Mouse (Mus musculus) hindbrain, embryonic 10.5 days (tissue): ENCODE results near the gene Hs3st4. TPM values are rescaled to one million over a fixed set of nuclear protein-coding genes. Genes with fewer than 3 reads are reported as not detected.

Source experiments
- DNase-seq: peaks from one replicate; pipeline ENCODE4 v3.0.0-alpha.2; 2017; ENCODE audit warnings: low spot score
- H3K27ac ChIP-seq: fragments of 300-500 bp; sonication (generic); 2 replicates; pipeline ENCODE4 v1.5.1; 2016; ENCODE audit warnings: mild to moderate bottlenecking, moderate library complexity
- H3K27me3 ChIP-seq: fragments of 300-500 bp; sonication (generic); 2 replicates; pipeline ENCODE4 v1.6.1; 2016; ENCODE audit warnings: mild to moderate bottlenecking; ENCODE audit not compliant: poor library complexity, insufficient read depth, severe bottlenecking
- H3K36me3 ChIP-seq: fragments of 300-500 bp; sonication (generic); 2 replicates; pipeline ENCODE4 v1.6.1; 2016; ENCODE audit warnings: mild to moderate bottlenecking, moderate library complexity
- H3K4me1 ChIP-seq: fragments of 300-500 bp; sonication (generic); replicated peaks from 2 replicates; pipeline ENCODE4 v1.6.1; 2016; ENCODE audit warnings: mild to moderate bottlenecking
- H3K4me3 ChIP-seq: fragments of 300-500 bp; sonication (generic); 2 replicates; pipeline ENCODE4 v1.5.1; 2016; ENCODE audit warnings: mild to moderate bottlenecking, moderate library complexity
- H3K9me3 ChIP-seq: fragments of 300-500 bp; sonication (generic); 2 replicates; pipeline ENCODE4 v1.6.1; 2016; ENCODE audit warnings: mild to moderate bottlenecking, moderate library complexity
- WGBS: fragments of 180-500 bp; shearing (Covaris S2); methylation state at CpG from one replicate; pipeline ENCODE4 v1.1.7; 2016; 5-methylcytosine and 5-hydroxymethylcytosine counted together
- polyA plus RNA-seq: library from polyadenylated mRNA; unstranded; fragments of >200 nt; fragmentation: Nextera tagmentation; extraction: Ambion mirVana; gene quantifications from 2 replicates; pipeline ENCODE4 v1.2.1, GENCODE M21; 2016

Gene Hs3st4
- polyA plus RNA-seq, result 0.07 and 0.22 TPM in 2 replicates

DNA sequence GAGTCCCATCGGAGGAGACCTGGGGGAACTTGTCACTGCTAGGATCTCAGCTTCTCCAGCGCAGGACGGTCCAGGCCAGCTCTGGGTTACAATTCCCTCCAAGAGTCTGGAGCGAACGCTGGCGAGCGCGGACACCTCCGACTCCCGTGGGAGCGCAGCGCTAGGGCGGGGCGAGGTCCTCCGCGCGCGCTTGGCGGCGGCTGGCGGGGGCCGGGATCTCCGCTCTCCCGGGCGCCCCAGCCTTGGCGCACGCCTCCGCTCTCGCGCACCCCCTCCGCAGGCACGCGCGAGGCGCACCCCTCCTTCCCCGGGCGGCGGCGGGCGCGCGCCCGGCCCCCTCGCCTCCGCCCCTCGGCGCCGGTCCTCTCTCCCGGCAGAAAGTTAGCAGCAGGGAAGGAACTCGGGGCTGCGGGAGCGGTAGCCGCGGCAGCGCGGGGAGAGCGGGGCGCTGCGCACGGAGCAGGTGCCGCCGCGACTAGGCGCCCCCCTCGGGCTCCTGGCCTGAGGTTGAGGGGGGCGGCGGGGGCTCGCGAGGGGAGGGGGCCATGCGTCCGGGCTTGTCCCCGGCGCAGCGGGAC is at the start of gene Hs3st4:
Hs3st4 (plus strand) TSS at position 409 of the 578 bp plus-strand sequence.
- H3K27ac ChIP-seq, result peak within 1 kb of the TSS; percentile 53
- no peaks in the 10 kb centered on the region for H3K36me3 ChIP-seq
- no peaks in the 10 kb centered on the region for H3K9me3 ChIP-seq
- whole genome bisulfite sequencing, result under 1% methylated on average over 50 of the region's 74 CpGs
- H3K27me3 ChIP-seq, result peaks cover 85% of the 10 kb centered on the region
- peak; percentile 41 for DNase-seq
- peak within 1 kb of the TSS; percentile 72 for H3K4me3 ChIP-seq
- peaks cover 17% of the 10 kb centered on the region for H3K4me1 ChIP-seq

DNA sequence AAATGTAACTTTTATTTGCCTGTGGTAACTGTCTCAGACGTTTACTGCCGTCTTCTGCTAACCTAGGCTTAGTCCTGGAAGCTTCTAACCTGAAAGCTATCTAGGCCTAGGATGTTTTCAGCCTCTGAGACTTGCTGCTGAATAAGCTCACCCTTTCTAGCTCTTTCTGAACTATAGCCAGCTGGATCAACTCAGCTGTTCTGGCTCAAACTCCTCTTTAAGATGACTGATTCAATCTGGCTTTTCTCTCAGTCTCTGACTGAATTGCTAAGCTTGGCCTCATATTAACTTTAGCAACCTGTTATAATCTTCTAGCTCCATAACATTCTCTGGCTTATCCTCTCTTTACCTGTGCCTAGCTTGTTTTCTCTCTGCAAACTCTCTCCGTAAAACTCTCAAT is 35.8 kb upstream of the Hs3st4 start:
- Histone ChIP-seq H3K27ac (no peak overlapping the region), H3K4me3 (no peak overlapping the region), H3K36me3 (no peaks in the 10 kb centered on the region), H3K4me1 (no peaks in the 10 kb centered on the region), H3K9me3 (no peaks in the 10 kb centered on the region), H3K27me3 (no peaks in the 10 kb centered on the region)
- DNase-seq, result no peak
- 82% methylated on average over 3 of the region's 3 CpGs for WGBS

DNA sequence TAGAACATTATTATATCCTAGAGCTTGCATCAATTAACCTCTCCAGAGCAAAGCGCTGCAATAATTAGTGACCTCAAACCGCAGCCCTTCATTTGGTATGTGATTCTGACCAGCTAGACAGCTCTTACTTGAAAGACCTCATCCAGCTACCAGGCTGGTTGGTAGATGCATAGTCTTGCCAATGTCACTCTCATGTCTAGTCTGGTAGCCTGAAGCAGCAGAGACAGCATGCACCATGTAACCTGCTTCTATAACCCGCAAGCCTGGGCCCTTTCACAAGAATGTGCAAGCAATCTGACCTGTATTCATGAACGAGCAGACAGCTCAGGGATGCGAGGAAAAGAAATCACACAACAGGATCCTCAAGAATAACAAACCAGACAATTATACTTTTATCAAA is 19.6 kb upstream of the Hs3st4 start:
- Histone ChIP-seq H3K27ac (no peak overlapping the region), H3K4me3 (no peak overlapping the region), H3K4me1 (no peaks in the 10 kb centered on the region), H3K9me3 (peaks cover 10% of the 10 kb centered on the region), H3K27me3 (no peaks in the 10 kb centered on the region), H3K36me3 (no peaks in the 10 kb centered on the region)
- WGBS, result 85% methylated on average over 5 of the region's 5 CpGs
- no peak for DNase-seq

DNA sequence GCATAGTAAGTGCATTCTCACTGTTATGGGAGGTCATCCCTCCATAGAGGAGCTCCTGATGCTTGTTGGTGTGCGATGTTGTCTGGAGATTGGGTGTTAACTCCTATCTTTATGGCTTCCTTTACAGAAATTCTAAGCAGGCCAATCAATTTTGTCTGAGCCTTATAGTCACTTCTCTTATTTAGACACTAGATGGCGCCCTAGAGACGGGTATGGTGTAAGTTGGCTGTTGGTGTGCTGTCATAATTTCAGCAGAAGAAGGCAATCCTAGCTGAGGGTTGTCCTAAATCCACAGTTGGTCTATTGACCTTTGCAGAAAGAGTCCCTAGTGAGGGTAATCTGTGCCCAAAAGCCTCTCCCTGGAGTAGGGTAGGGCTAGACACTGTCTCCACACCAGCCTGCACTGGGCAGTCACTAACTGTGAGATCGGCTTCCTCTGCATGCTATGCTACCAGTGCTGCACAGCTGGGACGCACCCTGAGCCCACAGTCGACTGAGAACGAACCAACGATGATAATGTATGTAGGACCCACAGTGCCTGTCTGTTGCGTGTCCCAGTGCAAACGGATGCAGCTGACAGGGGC is 18.0 kb upstream of the Hs3st4 start:
- 53% methylated on average over 10 of the region's 10 CpGs for WGBS
- Histone ChIP-seq H3K36me3 (no peaks in the 10 kb centered on the region), H3K9me3 (peaks cover 10% of the 10 kb centered on the region), H3K4me3 (no peak overlapping the region), H3K27ac (no peak overlapping the region), H3K27me3 (no peaks in the 10 kb centered on the region), H3K4me1 (no peaks in the 10 kb centered on the region)
- peak; percentile 17 for DNase-seq

DNA sequence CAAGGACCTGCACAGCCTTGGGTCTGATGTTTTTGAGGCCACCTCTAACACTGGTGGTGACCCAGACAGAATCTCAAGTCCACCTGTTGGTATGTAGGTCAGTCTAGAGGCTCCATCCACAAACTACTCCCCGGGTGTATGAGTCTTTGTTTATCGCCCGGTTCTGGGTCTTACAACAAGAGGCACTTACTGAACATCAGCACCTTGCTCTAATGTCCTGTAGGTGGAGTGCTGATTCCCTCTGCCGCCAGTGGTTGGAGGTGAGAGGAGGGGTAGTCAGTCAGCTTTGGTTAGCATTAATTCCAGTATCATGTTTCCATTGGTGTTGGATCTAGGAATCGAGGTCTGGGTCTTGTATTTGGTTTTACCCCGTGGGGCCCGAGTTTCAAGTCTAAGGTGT is 17.2 kb upstream of the Hs3st4 start:
- 76% methylated on average over 7 of the region's 7 CpGs for WGBS
- H3K4me3 ChIP-seq, result no peak overlapping the region

DNA sequence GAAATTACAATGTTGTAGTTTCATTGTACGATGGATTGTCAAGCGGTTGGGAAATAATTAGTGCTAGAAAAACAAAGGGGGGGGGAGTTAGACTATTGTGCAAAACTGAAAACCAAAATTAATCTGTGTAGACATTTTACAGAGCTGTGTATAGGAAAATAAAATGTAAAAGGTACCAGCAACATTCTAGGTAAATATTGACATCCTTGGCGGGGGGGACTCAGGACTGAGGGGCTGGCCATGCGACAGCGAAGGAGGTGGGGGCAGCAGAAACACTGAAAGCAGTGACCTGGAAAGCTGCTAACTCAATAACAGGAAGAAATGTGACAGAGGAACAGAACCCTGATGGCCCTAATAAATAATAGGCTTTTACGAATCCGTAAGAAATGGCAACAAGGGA is 7.2 kb upstream of the Hs3st4 start:
- no peak for DNase-seq
- Histone ChIP-seq H3K27me3 (peaks cover 14% of the 10 kb centered on the region), H3K4me3 (no peak overlapping the region), H3K9me3 (no peaks in the 10 kb centered on the region), H3K4me1 (no peaks in the 10 kb centered on the region), H3K36me3 (no peaks in the 10 kb centered on the region), H3K27ac (no peak overlapping the region)
- 57% methylated on average over 7 of the region's 7 CpGs for WGBS

More for the DNA sequence above, 17.2 kb upstream of the Hs3st4 start:
- Histone ChIP-seq H3K4me1 (no peaks in the 10 kb centered on the region), H3K36me3 (no peaks in the 10 kb centered on the region), H3K27me3 (no peaks in the 10 kb centered on the region), H3K9me3 (peaks cover 10% of the 10 kb centered on the region), H3K27ac (no peak overlapping the region)
- DNase-seq, result no peak

DNA sequence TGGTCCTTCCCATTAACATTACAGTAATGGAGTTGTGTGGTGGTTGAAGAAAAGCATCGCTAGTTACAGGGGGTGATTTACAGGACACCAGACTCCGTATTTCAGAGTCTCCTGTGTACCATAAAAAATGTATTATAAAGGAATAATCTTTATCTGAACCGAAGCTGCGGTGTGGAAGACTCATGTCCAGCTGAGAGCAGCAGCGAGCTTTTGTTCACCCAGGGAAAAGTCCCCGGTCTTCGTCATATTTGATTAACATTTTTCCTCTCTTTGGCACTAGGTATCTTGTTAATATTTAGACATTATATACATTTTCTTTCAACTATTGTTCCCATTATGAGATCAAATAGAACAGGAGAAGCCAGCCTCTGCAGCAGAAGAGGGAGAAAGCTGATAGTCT is 1.2 kb upstream of the Hs3st4 start:
- H3K27me3 ChIP-seq, result peaks cover 74% of the 10 kb centered on the region
- WGBS, result 34% methylated on average over 7 of the region's 7 CpGs
- DNase-seq, result no peak

DNA sequence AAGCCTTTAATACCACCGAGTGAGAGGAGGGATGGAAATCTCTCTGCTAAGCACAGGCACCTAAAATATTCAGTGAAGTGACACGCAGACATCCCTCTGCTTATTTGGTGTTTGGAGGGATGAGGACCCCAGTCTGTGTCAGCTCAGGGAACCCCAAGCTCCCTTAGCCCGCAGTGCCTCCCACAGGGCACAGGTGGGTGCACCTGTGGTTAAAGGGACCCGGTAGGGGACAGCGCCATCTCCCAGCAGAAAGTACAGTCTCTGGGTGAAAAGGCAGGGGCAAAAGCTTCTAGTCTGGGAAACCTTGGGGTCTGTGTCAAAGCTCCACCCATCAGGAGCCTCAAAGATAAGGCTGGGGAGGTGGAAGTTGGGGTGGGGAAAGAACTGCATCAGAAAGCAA is 659 bp upstream of the Hs3st4 start:
- Histone ChIP-seq H3K4me3 (peak overlapping the region; percentile 72), H3K36me3 (no peaks in the 10 kb centered on the region), H3K27ac (no peak overlapping the region), H3K9me3 (no peaks in the 10 kb centered on the region), H3K4me1 (peaks cover 17% of the 10 kb centered on the region), H3K27me3 (peaks cover 80% of the 10 kb centered on the region)
- no peak for DNase-seq
- WGBS, result 1% methylated on average over 5 of the region's 5 CpGs

More for the DNA sequence above, 1.2 kb upstream of the Hs3st4 start:
- Histone ChIP-seq H3K4me3 (no peak overlapping the region), H3K9me3 (no peaks in the 10 kb centered on the region), H3K27ac (no peak overlapping the region), H3K4me1 (peaks cover 17% of the 10 kb centered on the region), H3K36me3 (no peaks in the 10 kb centered on the region)

DNA sequence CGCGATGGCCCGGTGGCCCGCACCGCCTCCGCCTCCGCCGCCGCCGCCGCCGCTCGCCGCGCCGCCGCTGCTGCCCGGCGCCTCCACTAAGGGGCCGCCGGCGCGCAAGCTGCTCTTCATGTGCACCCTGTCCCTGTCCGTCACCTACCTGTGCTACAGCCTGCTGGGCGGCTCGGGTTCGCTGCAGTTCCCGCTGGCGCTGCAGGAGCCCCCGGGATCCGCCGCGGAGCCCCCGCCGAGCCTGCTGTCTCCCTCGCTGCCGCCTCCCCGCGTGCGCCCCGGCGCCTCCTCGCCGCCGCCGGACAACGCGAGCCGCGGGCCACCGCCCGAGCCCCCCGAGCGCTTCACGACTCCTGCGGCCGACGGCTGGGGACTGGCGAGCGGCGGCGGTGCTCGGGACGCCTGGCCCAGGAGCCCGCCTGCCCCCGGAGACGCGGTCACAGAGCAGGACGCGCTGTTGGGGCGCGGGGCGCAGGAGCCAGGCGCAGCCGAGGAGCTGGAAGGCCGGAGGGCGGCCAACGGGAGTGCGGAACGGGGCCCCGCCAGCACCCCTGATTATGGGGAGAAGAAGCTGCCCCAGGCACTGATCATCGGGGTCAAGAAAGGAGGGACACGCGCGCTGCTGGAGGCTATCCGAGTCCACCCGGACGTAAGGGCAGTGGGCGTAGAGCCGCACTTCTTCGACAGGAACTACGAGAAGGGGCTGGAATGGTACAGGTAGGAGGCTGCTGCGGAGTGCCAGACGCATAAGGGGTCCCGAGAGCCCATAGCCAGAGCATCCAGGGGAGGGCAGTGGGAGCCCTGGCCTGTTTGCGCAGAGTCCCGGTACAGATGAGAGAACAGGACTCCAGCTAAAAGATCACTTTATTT is 743 bp downstream of the Hs3st4 start:
- Histone ChIP-seq H3K36me3 (no peaks in the 10 kb centered on the region), H3K4me1 (peaks cover 17% of the 10 kb centered on the region), H3K27ac (peak overlapping the region; percentile 53; the same call in 1 of the 2 replicates), H3K4me3 (peak overlapping the region; percentile 72), H3K9me3 (no peaks in the 10 kb centered on the region), H3K27me3 (peaks cover 84% of the 10 kb centered on the region)
- DNase-seq, result peak; percentile 48
- under 1% methylated on average over 85 of the region's 97 CpGs for WGBS

DNA sequence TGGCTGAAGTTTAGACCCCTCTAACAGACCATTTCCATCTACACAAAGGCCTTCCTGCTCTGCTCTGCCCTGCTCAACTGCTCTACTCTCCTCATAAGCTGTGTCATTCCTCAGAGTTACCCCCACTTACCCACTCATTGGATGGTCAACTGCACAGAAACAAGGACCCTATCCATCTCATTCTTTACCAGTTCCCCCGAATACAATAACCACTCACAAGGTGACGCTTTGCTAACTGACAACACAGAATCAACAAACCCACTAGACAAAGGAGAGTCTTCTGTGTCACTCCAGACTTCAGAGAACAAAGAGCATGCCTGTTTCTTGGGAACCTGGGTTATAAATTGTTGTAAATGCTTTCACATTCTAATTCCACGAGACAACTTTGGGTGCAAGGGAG is 9.5 kb downstream of the Hs3st4 start:
- H3K36me3 ChIP-seq, result no peaks in the 10 kb centered on the region
- WGBS, result 47% methylated on average over 3 of the region's 3 CpGs

DNA sequence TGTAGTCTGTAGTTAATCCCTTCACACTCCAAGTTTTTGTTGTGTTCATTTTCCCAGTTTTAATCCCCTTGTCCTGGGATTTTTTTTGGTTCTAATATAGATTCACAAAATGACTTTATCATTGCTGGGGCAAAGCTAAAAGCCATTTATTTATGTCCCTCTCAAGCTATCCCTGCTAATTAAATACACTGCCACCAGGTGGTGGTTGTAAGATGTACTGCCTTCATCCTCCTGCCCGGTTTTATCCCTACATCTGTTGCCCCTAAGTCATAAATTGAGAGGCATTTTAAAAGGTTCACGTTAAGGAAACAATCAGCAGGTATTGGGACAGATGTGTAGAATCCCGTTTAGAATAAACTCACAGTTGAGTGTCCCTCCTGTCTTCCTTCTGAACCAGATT is 14.6 kb downstream of the Hs3st4 start:
- WGBS, result 58% methylated on average over 3 of the region's 3 CpGs
- H3K27ac ChIP-seq, result no peak overlapping the region

More for the DNA sequence above, 9.5 kb downstream of the Hs3st4 start:
- Histone ChIP-seq H3K9me3 (no peaks in the 10 kb centered on the region), H3K4me3 (no peak overlapping the region), H3K27ac (no peak overlapping the region), H3K27me3 (peaks cover 8% of the 10 kb centered on the region), H3K4me1 (peaks cover 5% of the 10 kb centered on the region; the same call in 1 of the 2 replicates)
- DNase-seq, result no peak

DNA sequence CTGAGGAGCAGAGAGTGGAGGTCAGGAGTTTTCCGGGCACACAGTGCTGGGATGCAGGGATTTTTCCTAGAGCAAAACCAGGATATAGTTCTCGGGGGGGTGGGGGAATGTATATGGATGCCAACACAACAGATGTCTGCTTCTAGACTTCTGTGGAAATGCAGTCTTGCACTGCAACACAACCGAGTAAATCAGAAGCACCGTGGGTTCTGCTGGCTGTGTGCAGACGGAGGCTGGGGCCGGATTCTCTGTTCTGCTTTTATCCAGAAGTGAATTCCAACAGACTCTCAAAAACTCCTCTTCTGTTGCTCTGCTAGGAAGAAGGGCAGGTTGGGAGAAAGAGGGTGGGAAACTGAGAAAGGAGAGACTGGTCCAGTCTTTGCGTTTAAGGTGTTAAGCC is 15.9 kb downstream of the Hs3st4 start:
- H3K36me3 ChIP-seq, result no peaks in the 10 kb centered on the region
- no peak for DNase-seq
- 81% methylated on average over 7 of the region's 7 CpGs for WGBS

More for the DNA sequence above, 14.6 kb downstream of the Hs3st4 start:
- no peak overlapping the region for H3K4me3 ChIP-seq
- H3K9me3 ChIP-seq, result no peaks in the 10 kb centered on the region
- 0 out of 2 replicates have a peak, but pooled peaks cover under 1% of the 10 kb centered on the region for H3K4me1 ChIP-seq
- H3K36me3 ChIP-seq, result no peaks in the 10 kb centered on the region
- DNase-seq, result no peak
- no peaks in the 10 kb centered on the region for H3K27me3 ChIP-seq

DNA sequence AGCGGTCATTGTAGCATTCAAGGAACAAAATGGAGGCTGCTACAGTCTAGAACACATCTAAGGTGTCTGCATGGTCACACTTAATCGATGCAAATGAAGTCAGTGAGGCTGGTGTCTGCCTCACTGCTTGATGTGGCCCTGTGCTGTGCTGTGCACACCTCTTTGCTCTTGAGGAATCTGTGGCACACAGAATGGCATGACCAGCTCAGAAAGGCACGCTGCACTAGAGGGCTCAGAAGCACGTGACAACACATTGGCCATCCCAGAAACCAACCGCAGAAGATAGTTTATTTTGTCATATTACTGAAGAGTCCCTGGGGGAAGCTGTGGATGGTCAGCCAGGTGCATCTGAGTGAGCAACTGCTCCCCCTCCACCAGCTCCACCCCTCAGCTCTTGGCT is 44.2 kb downstream of the Hs3st4 start:
- Histone ChIP-seq H3K27ac (no peak overlapping the region), H3K4me3 (no peak overlapping the region), H3K4me1 (no peaks in the 10 kb centered on the region), H3K27me3 (no peaks in the 10 kb centered on the region), H3K9me3 (0 out of 2 replicates have a peak, but pooled peaks cover 3% of the 10 kb centered on the region), H3K36me3 (no peaks in the 10 kb centered on the region)
- 87% methylated on average over 5 of the region's 5 CpGs for WGBS
- DNase-seq, result no peak

More for the DNA sequence above, 15.9 kb downstream of the Hs3st4 start:
- Histone ChIP-seq H3K4me3 (no peak overlapping the region), H3K9me3 (no peaks in the 10 kb centered on the region), H3K27ac (no peak overlapping the region), H3K27me3 (no peaks in the 10 kb centered on the region), H3K4me1 (no peaks in the 10 kb centered on the region)
